Mouse (Mus musculus): Measurements from ENCODE around the gene Capn13. TPM values are rescaled to one million over a fixed set of nuclear protein-coding genes. Genes with fewer than 3 reads are reported as not detected.

The Capn13 gene
- not detected for total RNA-seq (2021)
- 0.16 TPM in 1 of 2 replicates, not detected in the other for polyA plus RNA-seq (2012; rRNA removed)
- long read RNA-seq: 0 reads

DNA sequence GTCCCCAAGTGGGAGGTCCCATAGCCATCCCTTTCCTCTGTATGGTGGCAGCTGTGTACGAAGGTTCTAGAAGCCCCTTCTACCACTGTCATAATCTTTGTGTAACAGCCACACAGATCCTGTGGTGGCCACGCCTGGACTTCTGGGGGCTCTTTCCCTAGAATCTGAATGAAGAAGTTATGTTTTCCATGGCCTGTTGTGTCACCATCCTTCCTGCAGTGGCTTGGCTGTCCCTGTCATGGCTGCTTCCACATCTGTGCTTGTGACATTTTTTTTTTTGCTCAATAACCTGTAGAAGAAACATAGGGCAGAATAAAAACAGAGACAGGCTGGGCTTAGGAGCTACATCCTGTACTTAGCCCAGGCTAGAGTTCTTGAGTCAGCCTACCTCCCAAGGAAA lies at the start of gene Capn13:
Capn13 (minus strand) TSS at position 5 of the 400 bp plus-strand sequence.
- H3K27ac ChIP-seq: no peak within 1 kb of the TSS
- no peak within 1 kb of the TSS for H3K4me3 ChIP-seq
- DNase-seq: no peak
- no peaks in the 10 kb centered on the region for H3K27me3 ChIP-seq (ENCODE audit: control insufficient read depth, insufficient read depth, low read length)
- no peaks in the 10 kb centered on the region for H3K79me2 ChIP-seq (replicated peaks; ENCODE audit: control insufficient read depth, insufficient read depth, low read length)
- no peaks in the 10 kb centered on the region for H3K36me3 ChIP-seq (ENCODE audit: control insufficient read depth, insufficient read depth, low read length)
- no peak within 1 kb of the TSS for H3K9ac ChIP-seq (ENCODE audit: low read depth, low read length)
- intact Hi-C loops (cut with DNase I): no loop called here
- WGBS: 59% methylated on average over 2 of the region's 2 CpGs
- TF ChIP-seq CTCF (IDR thresholded peaks at IDR 0.05): no peak
- TF ChIP-seq POLR2A (IDR thresholded peaks at IDR 0.05; ENCODE audit: insufficient read depth, low read depth, low read length): no peak
- no peaks in the 10 kb centered on the region for H3K4me1 ChIP-seq (ENCODE audit: control insufficient read depth, insufficient read depth, low read length)

DNA sequence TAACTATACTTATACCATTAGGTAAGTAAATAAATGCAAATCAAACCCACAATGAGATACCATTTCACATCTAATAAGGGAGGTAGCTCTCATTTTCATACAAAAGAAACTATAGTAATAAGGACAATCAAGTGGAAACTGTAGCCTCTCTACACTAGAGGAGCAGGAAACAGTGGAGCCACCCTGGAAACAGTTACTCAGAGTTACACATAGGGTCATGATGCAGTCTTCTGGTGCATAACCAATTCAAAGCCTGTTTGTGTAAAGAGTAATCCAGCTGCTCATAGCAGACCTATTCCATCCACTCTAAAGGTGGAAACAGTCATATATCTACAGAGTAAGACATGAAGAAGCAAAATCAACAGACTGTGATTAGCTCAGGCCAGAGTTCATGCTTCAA lies 48.4 kb upstream of the Capn13 start:
- Histone ChIP-seq H3K4me3 (no peak overlapping the region), H3K9ac (ENCODE audit: low read depth, low read length) (no peak overlapping the region), H3K27ac (no peak overlapping the region), H3K36me3 (ENCODE audit: control insufficient read depth, insufficient read depth, low read length) (no peaks in the 10 kb centered on the region), H3K79me2 (replicated peaks; ENCODE audit: control insufficient read depth, insufficient read depth, low read length) (no peaks in the 10 kb centered on the region), H3K4me1 (ENCODE audit: control insufficient read depth, insufficient read depth, low read length) (no peaks in the 10 kb centered on the region), H3K27me3 (ENCODE audit: control insufficient read depth, insufficient read depth, low read length) (no peaks in the 10 kb centered on the region)
- no peak for TF ChIP-seq POLR2A (IDR thresholded peaks at IDR 0.05; ENCODE audit: insufficient read depth, low read depth, low read length)
- no peak for TF ChIP-seq EP300 (IDR thresholded peaks at IDR 0.05; ENCODE audit: insufficient read depth, low read depth, low read length)
- no peak for TF ChIP-seq CTCF (IDR thresholded peaks at IDR 0.05)
- intact Hi-C loops (cut with DNase I): no loop called here
- no peak for DNase-seq

DNA sequence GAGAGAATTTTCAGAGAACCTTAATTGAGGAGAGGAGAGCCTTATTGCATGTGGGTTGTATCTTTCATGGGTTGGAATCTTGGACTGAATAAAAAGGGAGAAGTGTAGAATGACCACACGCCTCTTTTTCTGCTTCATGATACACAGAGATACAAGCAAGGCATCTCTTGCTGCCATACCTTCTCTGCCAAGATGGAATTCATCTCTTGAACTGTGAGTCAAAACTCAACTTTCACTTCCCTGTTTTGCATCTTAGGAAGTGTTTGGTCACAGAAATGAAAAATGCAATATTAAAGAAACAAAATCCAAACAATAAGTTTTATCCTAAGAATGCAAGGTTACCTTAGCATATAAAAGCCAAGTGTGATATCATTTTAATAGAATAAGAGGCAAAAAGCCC lies 40.1 kb upstream of the Capn13 start:
- DNase-seq: no peak
- no peaks in the 10 kb centered on the region for H3K4me1 ChIP-seq (ENCODE audit: control insufficient read depth, insufficient read depth, low read length)
- H3K4me3 ChIP-seq: no peak overlapping the region
- no peak overlapping the region for H3K27ac ChIP-seq
- WGBS: 81% methylated on average over 1 of the region's 1 CpGs
- H3K27me3 ChIP-seq (ENCODE audit: control insufficient read depth, insufficient read depth, low read length): no peaks in the 10 kb centered on the region
- H3K79me2 ChIP-seq (replicated peaks; ENCODE audit: control insufficient read depth, insufficient read depth, low read length): no peaks in the 10 kb centered on the region
- TF ChIP-seq CTCF (IDR thresholded peaks at IDR 0.05): no peak
- TF ChIP-seq POLR2A (IDR thresholded peaks at IDR 0.05; ENCODE audit: insufficient read depth, low read depth, low read length): no peak
- no peak for TF ChIP-seq EP300 (IDR thresholded peaks at IDR 0.05; ENCODE audit: insufficient read depth, low read depth, low read length)
- intact Hi-C loops (cut with DNase I): no loop called here
- no peaks in the 10 kb centered on the region for H3K36me3 ChIP-seq (ENCODE audit: control insufficient read depth, insufficient read depth, low read length)
- H3K9ac ChIP-seq (ENCODE audit: low read depth, low read length): no peak overlapping the region

DNA sequence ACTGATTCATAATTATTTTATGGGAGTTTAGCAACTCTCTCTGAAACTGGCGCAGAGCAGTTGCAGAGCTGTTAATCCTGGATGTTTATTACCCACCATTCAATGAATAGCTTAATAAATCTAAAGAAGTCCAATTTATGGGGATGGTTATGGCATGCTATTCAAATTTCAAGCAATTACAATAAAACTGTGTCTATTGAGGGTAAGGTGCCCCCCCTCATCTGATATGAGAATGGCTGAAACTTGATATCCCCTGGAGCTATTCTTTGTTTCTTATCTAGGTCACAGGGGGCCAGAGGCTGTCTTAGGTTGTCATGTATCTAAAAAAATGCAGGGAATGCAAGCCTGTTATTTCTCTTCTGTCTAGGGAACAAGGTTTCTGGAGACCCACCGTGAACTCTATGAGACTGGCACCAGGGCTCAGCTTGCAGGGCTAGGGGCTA lies 31.9 kb upstream of the Capn13 start:
- WGBS: 45% methylated on average over 2 of the region's 2 CpGs
- H3K27ac ChIP-seq: no peak overlapping the region
- no peak overlapping the region for H3K4me3 ChIP-seq
- TF ChIP-seq EP300 (IDR thresholded peaks at IDR 0.05; ENCODE audit: insufficient read depth, low read depth, low read length): no peak
- TF ChIP-seq POLR2A (IDR thresholded peaks at IDR 0.05; ENCODE audit: insufficient read depth, low read depth, low read length): no peak
- TF ChIP-seq CTCF (IDR thresholded peaks at IDR 0.05): no peak
- H3K36me3 ChIP-seq (ENCODE audit: control insufficient read depth, insufficient read depth, low read length): no peaks in the 10 kb centered on the region
- no peak for DNase-seq
- no peak overlapping the region for H3K9ac ChIP-seq (ENCODE audit: low read depth, low read length)
- no peaks in the 10 kb centered on the region for H3K79me2 ChIP-seq (replicated peaks; ENCODE audit: control insufficient read depth, insufficient read depth, low read length)
- intact Hi-C loops (cut with DNase I): no loop called here
- no peaks in the 10 kb centered on the region for H3K27me3 ChIP-seq (ENCODE audit: control insufficient read depth, insufficient read depth, low read length)
- H3K4me1 ChIP-seq (ENCODE audit: control insufficient read depth, insufficient read depth, low read length): no peaks in the 10 kb centered on the region

DNA sequence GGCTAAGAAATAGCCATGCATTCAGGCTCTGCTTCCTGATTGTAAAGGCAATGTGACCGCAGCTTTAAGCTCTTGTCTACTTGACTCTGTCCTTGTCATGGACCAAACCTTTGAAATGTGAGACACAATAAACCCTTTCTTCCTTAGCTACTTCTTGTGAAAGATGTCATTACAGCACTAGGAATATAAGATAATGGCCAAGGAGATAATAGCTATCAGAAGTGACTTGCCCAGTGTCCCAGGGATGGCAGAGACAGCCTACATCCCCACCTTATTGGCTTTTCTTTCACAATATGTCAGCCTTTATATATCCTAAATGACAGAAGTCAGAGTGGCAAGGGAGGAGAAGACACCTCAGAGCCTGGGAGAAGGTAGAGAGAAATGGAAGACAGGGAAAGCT lies 31.4 kb upstream of the Capn13 start:
- Histone ChIP-seq H3K9ac (ENCODE audit: low read depth, low read length) (no peak overlapping the region), H3K4me3 (no peak overlapping the region), H3K27me3 (ENCODE audit: control insufficient read depth, insufficient read depth, low read length) (no peaks in the 10 kb centered on the region), H3K79me2 (replicated peaks; ENCODE audit: control insufficient read depth, insufficient read depth, low read length) (no peaks in the 10 kb centered on the region), H3K36me3 (ENCODE audit: control insufficient read depth, insufficient read depth, low read length) (no peaks in the 10 kb centered on the region), H3K4me1 (ENCODE audit: control insufficient read depth, insufficient read depth, low read length) (no peaks in the 10 kb centered on the region), H3K27ac (no peak overlapping the region)
- DNase-seq: no peak
- 93% methylated on average over 1 of the region's 1 CpGs for WGBS
- intact Hi-C loops (cut with DNase I): no loop called here
- TF ChIP-seq CTCF (IDR thresholded peaks at IDR 0.05) (no peak), POLR2A (IDR thresholded peaks at IDR 0.05; ENCODE audit: insufficient read depth, low read depth, low read length) (no peak), EP300 (IDR thresholded peaks at IDR 0.05; ENCODE audit: insufficient read depth, low read depth, low read length) (no peak)

DNA sequence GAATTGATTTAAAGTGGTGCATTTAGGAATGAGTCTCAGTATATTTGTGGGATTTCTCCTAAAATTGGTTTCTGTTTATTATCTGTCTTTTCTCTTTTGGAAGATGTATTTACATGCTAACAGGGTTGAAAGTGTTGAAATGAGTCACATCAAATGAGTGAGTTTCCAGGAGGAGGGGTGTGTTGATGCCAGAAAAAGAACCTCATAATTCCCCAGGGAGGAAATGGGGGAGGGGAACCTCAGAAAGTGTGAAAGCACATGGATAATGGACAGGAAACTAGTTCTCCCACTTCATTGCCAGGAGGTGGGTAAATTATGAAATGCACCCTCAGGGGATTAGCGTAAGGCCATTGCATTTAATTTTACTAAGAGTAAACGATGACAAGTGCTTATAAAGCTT lies 16.7 kb upstream of the Capn13 start:
- Histone ChIP-seq H3K9ac (ENCODE audit: low read depth, low read length) (no peak overlapping the region), H3K36me3 (ENCODE audit: control insufficient read depth, insufficient read depth, low read length) (no peaks in the 10 kb centered on the region), H3K27me3 (ENCODE audit: control insufficient read depth, insufficient read depth, low read length) (no peaks in the 10 kb centered on the region), H3K27ac (no peak overlapping the region), H3K4me3 (no peak overlapping the region), H3K4me1 (ENCODE audit: control insufficient read depth, insufficient read depth, low read length) (no peaks in the 10 kb centered on the region; the same call in 1 of the 2 replicates), H3K79me2 (replicated peaks; ENCODE audit: control insufficient read depth, insufficient read depth, low read length) (no peaks in the 10 kb centered on the region)
- WGBS: 26% methylated on average over 2 of the region's 2 CpGs
- intact Hi-C loops (cut with DNase I): no loop called here
- TF ChIP-seq CTCF (IDR thresholded peaks at IDR 0.05): no peak
- TF ChIP-seq EP300 (IDR thresholded peaks at IDR 0.05; ENCODE audit: insufficient read depth, low read depth, low read length): no peak
- no peak for TF ChIP-seq POLR2A (IDR thresholded peaks at IDR 0.05; ENCODE audit: insufficient read depth, low read depth, low read length)
- no peak for DNase-seq

Measured in heart, adult 2 months (tissue).